Mouse (Mus musculus) neutrophil, adult 5-6 weeks (primary cell): ENCODE measurements around the gene Nfib. TPM values are rescaled to one million over a fixed set of nuclear protein-coding genes. Genes with fewer than 3 reads are reported as not detected.

Experiments used
- ATAC-seq: fragments of 151-379, 151-347 bp; 2 replicates; pipeline ENCODE4 v1.8.0; 2017; ENCODE audit warnings: mild to moderate bottlenecking, moderate TSS enrichment; ENCODE audit not compliant: insufficient number of reproducible peaks, poor library complexity, low FRiP score, severe bottlenecking; ENCODE audit errors: extremely low read depth
- total RNA-seq: library from RNA; stranded (forward); fragments of 200-1000 nt; gene quantifications from 2 replicates; pipeline ENCODE4 v1.2.3, GENCODE M21; 2017

The Nfib gene
- total RNA-seq, 1 experiment from 2014 or later: not detected

- ATAC-seq: no peak
Measured at GRCm38 (mm10) chr4:82506731-82507331, 198.7 kb downstream of the Nfib start.

GRCm38 (mm10) chr4:82506081-82506730, 199.3 kb downstream of the Nfib start:
- no peak for ATAC-seq

GRCm38 (mm10) chr4:82505121-82506031, 200.2 kb downstream of the Nfib start:
- ATAC-seq: no peak

- no peak for ATAC-seq
Measured at GRCm38 (mm10) chr4:82504284-82505120, 201.0 kb downstream of the Nfib start.

GRCm38 (mm10) chr4:82504015-82504283, 201.6 kb downstream of the Nfib start:
- no peak for ATAC-seq

- ATAC-seq: no peak
Measured at GRCm38 (mm10) chr4:82503274-82504014, 202.1 kb downstream of the Nfib start.

GRCm38 (mm10) chr4:82502611-82503010, 202.9 kb downstream of the Nfib start:
- no peak for ATAC-seq

GRCm38 (mm10) chr4:82502012-82502411, 203.5 kb downstream of the Nfib start:
- ATAC-seq: no peak

GRCm38 (mm10) chr4:82500578-82501098, 204.9 kb downstream of the Nfib start:
- no peak for ATAC-seq

- ATAC-seq: no peak
Measured at GRCm38 (mm10) chr4:82499725-82500577, 205.6 kb downstream of the Nfib start.

- ATAC-seq: no peak
Measured at GRCm38 (mm10) chr4:82499238-82499637, 206.3 kb downstream of the Nfib start.

- no peak for ATAC-seq
Measured at GRCm38 (mm10) chr4:82497671-82498631, 207.6 kb downstream of the Nfib start.

GRCm38 (mm10) chr4:82497141-82497566, 208.4 kb downstream of the Nfib start:
- ATAC-seq: no peak

- ATAC-seq: no peak
Measured at GRCm38 (mm10) chr4:82496383-82496782, 209.2 kb downstream of the Nfib start.

GRCm38 (mm10) chr4:82495605-82496004, 209.9 kb downstream of the Nfib start:
- no peak for ATAC-seq

- ATAC-seq: no peak
Measured at GRCm38 (mm10) chr4:82494829-82495228, 210.7 kb downstream of the Nfib start.
